Comparison of ENCODE assay signal across 12 mouse cellular contexts in genomic region chr9:72393869-72394341, GRCm38 (mm10). TPM values are rescaled to one million over a fixed set of nuclear protein-coding genes. Genes with fewer than 3 reads are reported as not detected.
DNase-seq lines count a peak whose midpoint lies in the region; ATAC-seq lines count a peak whose summit lies in the region.
"Had no signal": no experiment of that assay in that cellular context is flagged by ENCODE, and none has a peak within 500 bp of the region (broad histone marks: within the 10 kb centered on the region; RNA-seq: fewer than 3 reads in every experiment).

No protein-coding gene starts in this region.

- H3K27ac ChIP-seq in forebrain, embryonic 14.5 days (ENCODE audit: low read depth, low read length) = no peak overlapping the region
- H3K27ac ChIP-seq in forebrain, embryonic 12.5 days = no peak overlapping the region
- H3K27ac ChIP-seq in midbrain, embryonic 11.5 days (ENCODE audit: low read depth, low read length) = no peak overlapping the region
- H3K27ac ChIP-seq in midbrain, embryonic 10.5 days (replicated peaks) = no peak overlapping the region
- H3K27ac ChIP-seq in midbrain, embryonic 14.5 days (replicated peaks; ENCODE audit: low read depth, low read length) = 0 out of 2 replicates have a peak overlapping the region, but pooled peaks have one; percentile 26
- no peak overlapping the region for H3K27ac ChIP-seq in liver, embryonic 12.5 days
- H3K27ac ChIP-seq: limb, embryonic 10.5 days had no signal

- no peak overlapping the region for H3K4me3 ChIP-seq in forebrain, embryonic 14.5 days (ENCODE audit: low read depth, low read length)
- no peak overlapping the region for H3K4me3 ChIP-seq in forebrain, embryonic 12.5 days (replicated peaks)
- H3K4me3 ChIP-seq in midbrain, embryonic 11.5 days (ENCODE audit: low read depth, low read length) = no peak overlapping the region
- no peak overlapping the region for H3K4me3 ChIP-seq in midbrain, embryonic 10.5 days
- no peak overlapping the region for H3K4me3 ChIP-seq in midbrain, embryonic 14.5 days (replicated peaks; ENCODE audit: low read depth, low read length)
- H3K4me3 ChIP-seq in liver, embryonic 12.5 days = no peak overlapping the region
- H3K4me3 ChIP-seq: limb, embryonic 10.5 days had no signal

- peak; percentile 40; the same call in 1 of the 2 replicates for ATAC-seq in forebrain, embryonic 14.5 days
- no peak for ATAC-seq in forebrain, embryonic 12.5 days (ENCODE audit: low FRiP score)
- ATAC-seq in midbrain, embryonic 11.5 days (ENCODE audit: low FRiP score) = no peak
- ATAC-seq in midbrain, embryonic 14.5 days (ENCODE audit: low FRiP score, low TSS enrichment) = no peak
- ATAC-seq in liver, embryonic 12.5 days = no peak

- H3K4me2 ChIP-seq in forebrain, embryonic 14.5 days (ENCODE audit: low read length) = no peak overlapping the region
- no peak overlapping the region for H3K4me2 ChIP-seq in forebrain, embryonic 12.5 days
- no peak overlapping the region for H3K4me2 ChIP-seq in midbrain, embryonic 11.5 days
- H3K4me2 ChIP-seq in midbrain, embryonic 14.5 days (ENCODE audit: low read length) = peak overlapping the region; percentile 24; the same call in 1 of the 2 replicates
- H3K4me2 ChIP-seq in liver, embryonic 12.5 days = no peak overlapping the region

- 57% methylated on average over 8 of the region's 8 CpGs for WGBS in forebrain, embryonic 14.5 days
- 66% methylated on average over 8 of the region's 8 CpGs for whole genome bisulfite sequencing in forebrain, embryonic 12.5 days
- WGBS in midbrain, embryonic 11.5 days = 66% methylated on average over 8 of the region's 8 CpGs
- 72% methylated on average over 8 of the region's 8 CpGs for WGBS in midbrain, embryonic 10.5 days
- 29% methylated on average over 8 of the region's 8 CpGs for WGBS in midbrain, embryonic 14.5 days
- WGBS in liver, embryonic 12.5 days (ENCODE audit: insufficient replicate concordance) = 73% methylated on average over 8 of the region's 8 CpGs

- H3K9ac ChIP-seq in forebrain, embryonic 14.5 days (ENCODE audit: low read length) = no peak overlapping the region
- H3K9ac ChIP-seq in forebrain, embryonic 12.5 days = no peak overlapping the region
- H3K9ac ChIP-seq in midbrain, embryonic 11.5 days (ENCODE audit: low read length) = no peak overlapping the region
- no peak overlapping the region for H3K9ac ChIP-seq in midbrain, embryonic 14.5 days (replicated peaks; ENCODE audit: low read length)
- H3K9ac ChIP-seq in liver, embryonic 12.5 days = no peak overlapping the region

- H3K4me1 ChIP-seq in forebrain, embryonic 14.5 days (ENCODE audit: control insufficient read depth, insufficient read depth, low read length) = no peaks in the 10 kb centered on the region
- H3K4me1 ChIP-seq in forebrain, embryonic 12.5 days = peaks cover 11% of the 10 kb centered on the region
- no peaks in the 10 kb centered on the region for H3K4me1 ChIP-seq in midbrain, embryonic 11.5 days (ENCODE audit: control insufficient read depth, insufficient read depth, low read length)
- H3K4me1 ChIP-seq in midbrain, embryonic 10.5 days = 0 out of 2 replicates have a peak, but pooled peaks cover 3% of the 10 kb centered on the region
- peaks cover 6% of the 10 kb centered on the region for H3K4me1 ChIP-seq in midbrain, embryonic 14.5 days (ENCODE audit: control insufficient read depth, insufficient read depth, low read length)
- peaks cover 18% of the 10 kb centered on the region for H3K4me1 ChIP-seq in liver, embryonic 12.5 days

- DNase-seq in forebrain, embryonic 14.5 days (ENCODE audit: low spot score) = peak; percentile 55
- peak; percentile 33 for DNase-seq in midbrain, embryonic 11.5 days (ENCODE audit: low spot score, missing footprints)
- DNase-seq in midbrain, embryonic 10.5 days (ENCODE audit: low spot score) = no peak
- peak; percentile 67 for DNase-seq in midbrain, embryonic 14.5 days
- no peak for DNase-seq in right cerebral cortex, postnatal 36 days (ENCODE audit: low spot score in 2 of 2)
- DNase-seq in urinary bladder, postnatal 25 days (ENCODE audit: low spot score) = no peak
- DNase-seq: kidney, adult 2 months; lung, adult 18-20 months; right cerebral cortex, postnatal 4 days had no signal

- H3K9me3 ChIP-seq in forebrain, embryonic 14.5 days (replicated peaks; ENCODE audit: control insufficient read depth, low read length) = no peaks in the 10 kb centered on the region
- H3K9me3 ChIP-seq in forebrain, embryonic 12.5 days = no peaks in the 10 kb centered on the region
- no peaks in the 10 kb centered on the region for H3K9me3 ChIP-seq in midbrain, embryonic 11.5 days (ENCODE audit: control insufficient read depth, low read length)
- no peaks in the 10 kb centered on the region for H3K9me3 ChIP-seq in midbrain, embryonic 10.5 days (replicated peaks)
- no peaks in the 10 kb centered on the region for H3K9me3 ChIP-seq in midbrain, embryonic 14.5 days (ENCODE audit: control insufficient read depth, low read length)
- H3K9me3 ChIP-seq in liver, embryonic 12.5 days (replicated peaks) = no peaks in the 10 kb centered on the region
- H3K9me3 ChIP-seq: limb, embryonic 10.5 days had no signal

- H3K27me3 ChIP-seq in forebrain, embryonic 14.5 days (replicated peaks; ENCODE audit: control insufficient read depth, insufficient read depth, low read length) = no peaks in the 10 kb centered on the region
- no peaks in the 10 kb centered on the region for H3K27me3 ChIP-seq in forebrain, embryonic 12.5 days
- H3K27me3 ChIP-seq in midbrain, embryonic 11.5 days (ENCODE audit: control insufficient read depth, insufficient read depth, low read length) = no peaks in the 10 kb centered on the region
- H3K27me3 ChIP-seq in midbrain, embryonic 10.5 days (ENCODE audit: low read depth, poor library complexity, severe bottlenecking) = no peaks in the 10 kb centered on the region
- no peaks in the 10 kb centered on the region for H3K27me3 ChIP-seq in midbrain, embryonic 14.5 days (ENCODE audit: control insufficient read depth, insufficient read depth, low read length)
- H3K27me3 ChIP-seq in liver, embryonic 12.5 days (replicated peaks) = no peaks in the 10 kb centered on the region

- no peaks in the 10 kb centered on the region for H3K36me3 ChIP-seq in forebrain, embryonic 14.5 days (ENCODE audit: control insufficient read depth, insufficient read depth, low read length)
- H3K36me3 ChIP-seq in forebrain, embryonic 12.5 days (replicated peaks) = no peaks in the 10 kb centered on the region
- no peaks in the 10 kb centered on the region for H3K36me3 ChIP-seq in midbrain, embryonic 11.5 days (ENCODE audit: control insufficient read depth, insufficient read depth, low read length)
- H3K36me3 ChIP-seq in midbrain, embryonic 10.5 days = no peaks in the 10 kb centered on the region
- no peaks in the 10 kb centered on the region for H3K36me3 ChIP-seq in midbrain, embryonic 14.5 days (ENCODE audit: control insufficient read depth, insufficient read depth, low read length)
- H3K36me3 ChIP-seq in liver, embryonic 12.5 days = no peaks in the 10 kb centered on the region
- H3K36me3 ChIP-seq: limb, embryonic 10.5 days had no signal

RNA-seq across cellular contexts. Expression of gene Mns1, which starts 43.9 kb away (rescaled TPM):
- 15.1 and 15.5 TPM in 2 replicates for polyA plus RNA-seq in forebrain, embryonic 14.5 days (2014; fragmentation: Nextera tagmentation; extraction: Ambion mirVana)
- polyA plus RNA-seq in forebrain, embryonic 12.5 days (2016; fragmentation: Nextera tagmentation; extraction: Ambion mirVana) = 44.7 and 51.6 TPM in 2 replicates
- 48.8 and 57.0 TPM in 2 replicates for polyA plus RNA-seq in midbrain, embryonic 11.5 days (2014; fragmentation: Nextera tagmentation; extraction: Ambion mirVana)
- polyA plus RNA-seq in midbrain, embryonic 10.5 days (2016; fragmentation: Nextera tagmentation; extraction: Ambion mirVana) = 52.9 and 53.8 TPM in 2 replicates
- polyA plus RNA-seq in midbrain, embryonic 14.5 days (2014; fragmentation: Nextera tagmentation; extraction: Ambion mirVana) = 4.9 and 10.3 TPM in 2 replicates
- polyA plus RNA-seq in liver, embryonic 12.5 days (2016; fragmentation: Nextera tagmentation; extraction: Ambion mirVana) = 119 and 123 TPM in 2 replicates

Comparison
In these comparisons a context has a peak if more than half of its experiments do, and no peak if none do; other contexts are left out.
1. DNase-seq: peak in forebrain, embryonic 14.5 days (single experiment), midbrain, embryonic 11.5 days (single experiment) and midbrain, embryonic 14.5 days (single experiment); none in midbrain, embryonic 10.5 days (single experiment), right cerebral cortex, postnatal 36 days (0 of 2) and urinary bladder, postnatal 25 days (single experiment).